Mouse (Mus musculus) macrophage (primary cell): ENCODE results near the gene Cnppd1. TPM values are rescaled to one million over a fixed set of nuclear protein-coding genes. Genes with fewer than 3 reads are reported as not detected.

Experiments
- H3K27ac ChIP-seq: fragments of 350-480 bp; formaldehyde crosslinking; 2 replicates; pipeline ENCODE4 v1.9.0; 2021
- H3K36me3 ChIP-seq: fragments of 350-480 bp; formaldehyde crosslinking; 2 replicates; pipeline ENCODE4 v1.9.0; 2021; ENCODE audit errors: inconsistent target
- H3K4me3 ChIP-seq: fragments of 350-480 bp; formaldehyde crosslinking; 2 replicates; pipeline ENCODE4 v1.9.0; 2021; ENCODE audit errors: inconsistent target
- H3K79me2 ChIP-seq: fragments of 350-480 bp; formaldehyde crosslinking; 2 replicates; pipeline ENCODE4 v1.9.0; 2021; ENCODE audit errors: inconsistent target
- WGBS: methylation state at CpG from one replicate; pipeline ENCODE4 v1.1.7; 2026; ENCODE audit warnings: inconsistent platforms; ENCODE audit not compliant: missing documents; 5-methylcytosine and 5-hydroxymethylcytosine counted together
- polyA plus RNA-seq: library from polyadenylated mRNA; stranded (reverse); fragments of 250-400 nt; gene quantifications from 3 replicates; pipeline ENCODE4 v1.2.4, GENCODE M21; 2018; ENCODE audit warnings: inconsistent platforms

The Cnppd1 gene
- polyA plus RNA-seq, 1 experiment from 2014 or later = 52.3 TPM

DNA sequence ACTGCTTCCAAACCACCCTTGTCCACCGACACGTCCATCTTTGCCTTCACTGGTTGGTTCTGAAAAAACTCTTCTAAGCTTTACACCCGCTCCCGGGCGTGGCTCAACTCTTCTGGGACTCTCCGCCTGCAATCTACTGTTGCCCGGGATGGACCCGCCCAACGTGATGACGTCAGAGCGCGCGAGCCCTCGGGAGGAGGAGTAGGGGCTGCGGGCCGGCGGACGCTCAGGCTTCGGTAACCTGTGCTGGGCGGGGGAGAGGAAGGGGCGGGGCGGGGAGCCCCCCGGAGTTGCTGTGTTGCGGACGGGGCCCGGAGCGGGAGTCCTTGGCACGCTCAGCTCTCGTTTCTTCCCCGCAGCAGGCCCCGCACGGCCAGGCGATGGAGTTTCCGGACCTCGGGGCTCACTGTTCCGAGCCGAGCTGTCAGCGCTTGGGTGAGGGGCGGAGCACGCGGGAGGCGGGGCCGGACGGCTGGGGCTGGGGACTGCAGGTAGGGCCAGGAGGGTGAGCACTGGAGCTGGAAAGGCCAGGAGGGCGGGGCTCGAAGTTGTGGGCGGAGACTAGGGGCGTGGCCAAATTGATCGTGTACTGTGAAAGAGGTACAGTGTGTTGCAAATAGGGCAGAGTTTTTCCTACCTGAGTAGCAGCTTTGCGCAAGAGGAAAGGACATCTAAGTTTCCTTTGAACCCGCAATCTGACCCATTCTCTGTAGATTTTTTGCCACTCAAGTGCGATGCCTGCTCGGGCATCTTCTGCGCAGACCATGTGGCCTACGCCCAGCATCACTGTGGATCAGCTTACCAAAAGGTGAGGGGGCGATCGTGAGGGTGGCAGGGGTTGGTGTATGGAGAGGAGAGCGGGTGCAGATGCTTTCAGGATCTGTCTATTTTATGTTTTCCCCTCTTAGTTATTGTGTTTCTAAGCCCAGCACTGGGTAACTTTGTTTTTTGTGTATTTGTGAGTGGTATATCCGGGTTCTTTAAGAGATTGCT lies 26.3 kb upstream of the Cnppd1 start, which contains the start of gene Zfand2b:
Gene Zfand2b (plus strand): TSS at position 175 of the 993 bp plus-strand sequence.
- 6% methylated on average over 58 of the region's 59 CpGs for WGBS

DNA sequence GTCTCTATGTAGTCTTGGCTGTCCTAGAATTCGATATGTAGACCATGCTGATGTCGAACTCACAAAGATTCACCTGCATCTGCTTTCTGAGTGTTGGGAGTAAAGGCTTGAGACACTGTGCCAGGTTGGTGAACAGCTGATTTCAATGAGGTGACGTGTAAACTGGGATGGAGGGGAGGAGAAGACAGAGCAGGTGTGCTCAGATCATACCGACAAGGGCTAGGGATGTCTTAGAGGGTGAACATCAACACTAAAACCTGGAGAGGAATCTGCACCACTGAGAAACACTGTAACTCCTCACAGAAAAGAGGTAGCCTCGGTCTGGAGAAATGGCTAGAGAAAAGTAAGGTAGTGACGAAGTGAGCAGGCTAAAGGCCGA lies 25.6 kb upstream of the Cnppd1 start:
- 19% methylated on average over 7 of the region's 7 CpGs for WGBS
- Histone ChIP-seq H3K4me3 (peak overlapping the region; percentile 21), H3K27ac (0 out of 2 replicates have a peak overlapping the region, but pooled peaks have one; percentile 25), H3K79me2 (no peaks in the 10 kb centered on the region), H3K36me3 (peaks cover 29% of the 10 kb centered on the region)

More for the DNA sequence above, 26.3 kb upstream of the Cnppd1 start, which contains the start of gene Zfand2b:
- Histone ChIP-seq H3K36me3 (peaks cover 34% of the 10 kb centered on the region), H3K4me3 (peak within 1 kb of the TSS; percentile 21), H3K79me2 (no peaks in the 10 kb centered on the region), H3K27ac (0 out of 2 replicates have a peak within 1 kb of the TSS, but pooled peaks have one; percentile 25)

- H3K79me2 ChIP-seq = no peaks in the 10 kb centered on the region
- H3K27ac ChIP-seq = no peak overlapping the region
- H3K36me3 ChIP-seq = no peaks in the 10 kb centered on the region
- 100% methylated on average over 4 of the region's 4 CpGs for WGBS
- H3K4me3 ChIP-seq = no peak overlapping the region
Observed at GRCm38 (mm10) chr1:75160256-75160617, 17.7 kb upstream of the Cnppd1 start.

DNA sequence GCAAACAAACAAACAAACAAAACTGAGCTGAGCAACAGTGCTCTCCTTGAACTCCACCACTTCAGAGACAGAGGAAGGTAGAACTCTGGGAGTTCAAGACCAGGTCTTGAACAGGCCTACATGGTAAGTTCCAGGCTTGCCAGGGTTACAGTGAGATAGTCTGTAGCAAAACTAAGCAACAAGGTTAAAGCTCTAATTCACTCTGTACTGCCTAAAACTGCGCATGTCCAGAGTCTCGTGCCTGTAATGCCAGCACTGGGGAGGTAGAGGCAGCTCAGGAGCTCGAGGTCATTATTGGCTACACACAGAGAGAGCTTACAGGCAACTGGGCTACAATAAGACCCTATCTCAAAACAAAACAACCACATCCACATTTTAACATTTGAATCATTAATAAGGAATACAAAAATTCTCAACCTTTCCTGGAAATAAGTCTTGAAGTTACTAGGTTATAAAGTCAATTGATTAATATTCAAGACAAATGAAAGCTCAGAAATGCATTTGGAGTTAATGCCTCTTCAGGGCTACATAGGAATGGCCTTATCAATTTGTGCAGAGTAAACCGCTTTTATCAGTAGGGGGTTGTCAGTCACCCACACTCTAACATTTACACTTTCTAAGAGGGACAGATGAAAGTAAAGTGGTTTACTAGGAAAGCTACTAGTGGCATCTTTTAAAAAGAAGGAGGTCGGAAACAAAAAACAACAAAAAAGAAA lies 17.2 kb upstream of the Cnppd1 start:
- Histone ChIP-seq H3K4me3 (no peak overlapping the region), H3K36me3 (no peaks in the 10 kb centered on the region), H3K79me2 (no peaks in the 10 kb centered on the region), H3K27ac (no peak overlapping the region)
- WGBS = 97% methylated on average over 5 of the region's 5 CpGs

GRCm38 (mm10) chr1:75158990-75159389 lies 16.5 kb upstream of the Cnppd1 start:
- Histone ChIP-seq H3K36me3 (no peaks in the 10 kb centered on the region), H3K27ac (no peak overlapping the region), H3K4me3 (no peak overlapping the region), H3K79me2 (no peaks in the 10 kb centered on the region)

- WGBS = 62% methylated on average over 3 of the region's 3 CpGs
- no peak overlapping the region for H3K27ac ChIP-seq
- H3K36me3 ChIP-seq = no peaks in the 10 kb centered on the region
- no peaks in the 10 kb centered on the region for H3K79me2 ChIP-seq
- H3K4me3 ChIP-seq = no peak overlapping the region
Observed at GRCm38 (mm10) chr1:75155837-75156236, 13.3 kb upstream of the Cnppd1 start.

DNA sequence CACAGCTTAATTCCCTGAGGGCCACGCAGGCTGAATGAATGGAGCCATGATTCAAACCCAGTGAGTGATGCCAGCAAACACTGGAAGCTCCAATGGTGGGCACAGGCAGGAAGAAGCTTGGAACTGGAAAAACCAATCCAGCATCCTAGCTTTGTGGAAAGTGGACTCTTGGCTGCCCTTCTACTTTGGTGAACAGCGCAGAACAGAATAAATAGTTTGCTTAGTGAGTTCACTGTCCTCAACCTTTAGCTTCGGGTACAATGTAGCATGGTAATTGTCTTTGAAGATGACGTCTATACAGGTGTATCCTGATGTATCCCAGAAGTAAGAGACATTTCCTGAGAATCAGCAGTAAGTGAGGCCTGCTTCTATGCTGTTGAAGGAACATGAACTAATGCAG lies 6.2 kb upstream of the Cnppd1 start:
- peaks cover 45% of the 10 kb centered on the region for H3K36me3 ChIP-seq

DNA sequence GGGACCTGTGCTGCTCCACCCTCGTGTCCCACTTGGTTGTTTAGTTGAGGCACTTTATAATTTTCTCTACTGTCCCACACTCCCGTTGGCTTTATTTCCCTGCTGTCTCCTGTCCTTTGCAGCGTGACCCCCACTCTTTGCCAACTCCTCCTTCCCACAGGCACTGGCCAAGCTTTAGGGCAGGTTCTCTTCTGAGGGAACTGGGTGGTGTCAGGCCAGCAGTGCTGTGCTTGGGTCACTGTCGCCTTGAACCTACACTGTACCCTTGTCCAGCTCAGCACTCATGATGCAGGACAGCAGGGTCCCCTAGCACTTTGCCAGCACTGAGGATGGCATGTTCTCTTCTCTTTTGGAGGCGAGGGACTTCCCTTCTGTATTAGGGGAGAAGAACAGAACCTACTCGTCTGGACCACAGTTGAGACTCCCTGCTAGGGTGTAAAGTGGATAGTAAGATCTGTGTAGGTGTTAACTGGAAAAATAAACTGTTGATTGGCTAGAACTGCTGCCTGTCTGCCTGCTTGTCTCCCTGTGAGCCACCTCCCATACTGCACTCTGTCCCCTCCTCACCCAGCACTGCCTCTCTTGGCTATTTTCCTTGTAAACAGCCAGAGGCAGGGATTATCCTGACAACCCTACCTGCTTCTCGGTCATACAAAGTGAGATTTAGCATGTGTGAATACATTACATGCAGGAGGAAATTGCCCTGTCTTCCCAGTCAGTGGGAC lies 5.1 kb upstream of the Cnppd1 start:
- Histone ChIP-seq H3K27ac (no peak overlapping the region), H3K36me3 (peaks cover 45% of the 10 kb centered on the region), H3K79me2 (peaks cover 20% of the 10 kb centered on the region), H3K4me3 (no peak overlapping the region)
- 92% methylated on average over 7 of the region's 7 CpGs for WGBS

More for the DNA sequence above, 6.2 kb upstream of the Cnppd1 start:
- WGBS = 96% methylated on average over 4 of the region's 4 CpGs
- H3K27ac ChIP-seq = no peak overlapping the region
- no peak overlapping the region for H3K4me3 ChIP-seq
- H3K79me2 ChIP-seq = peaks cover 13% of the 10 kb centered on the region

GRCm38 (mm10) chr1:75145589-75145988 lies 3.1 kb upstream of the Cnppd1 start:
- H3K79me2 ChIP-seq = peaks cover 27% of the 10 kb centered on the region
- peaks cover 45% of the 10 kb centered on the region for H3K36me3 ChIP-seq
- 97% methylated on average over 3 of the region's 3 CpGs for WGBS
- H3K4me3 ChIP-seq = no peak overlapping the region
- no peak overlapping the region for H3K27ac ChIP-seq

GRCm38 (mm10) chr1:75141486-75142190 lies 873 bp downstream of the Cnppd1 start:
- under 1% methylated on average over 47 of the region's 53 CpGs for WGBS
- Histone ChIP-seq H3K36me3 (peaks cover 53% of the 10 kb centered on the region), H3K4me3 (peak overlapping the region; percentile 94), H3K79me2 (peaks cover 48% of the 10 kb centered on the region), H3K27ac (peak overlapping the region; percentile 97)

- 35% methylated on average over 4 of the region's 4 CpGs for WGBS
- Histone ChIP-seq H3K79me2 (peaks cover 48% of the 10 kb centered on the region), H3K36me3 (peaks cover 53% of the 10 kb centered on the region), H3K4me3 (peak overlapping the region; percentile 94), H3K27ac (peak overlapping the region; percentile 97)
Observed at GRCm38 (mm10) chr1:75140601-75141190, 1.8 kb downstream of the Cnppd1 start.

- Histone ChIP-seq H3K27ac (no peak overlapping the region), H3K4me3 (no peak overlapping the region), H3K79me2 (peaks cover 32% of the 10 kb centered on the region), H3K36me3 (peaks cover 41% of the 10 kb centered on the region)
- 94% methylated on average over 2 of the region's 2 CpGs for WGBS
Observed at GRCm38 (mm10) chr1:75138448-75138847, 4.1 kb downstream of the Cnppd1 start.

DNA sequence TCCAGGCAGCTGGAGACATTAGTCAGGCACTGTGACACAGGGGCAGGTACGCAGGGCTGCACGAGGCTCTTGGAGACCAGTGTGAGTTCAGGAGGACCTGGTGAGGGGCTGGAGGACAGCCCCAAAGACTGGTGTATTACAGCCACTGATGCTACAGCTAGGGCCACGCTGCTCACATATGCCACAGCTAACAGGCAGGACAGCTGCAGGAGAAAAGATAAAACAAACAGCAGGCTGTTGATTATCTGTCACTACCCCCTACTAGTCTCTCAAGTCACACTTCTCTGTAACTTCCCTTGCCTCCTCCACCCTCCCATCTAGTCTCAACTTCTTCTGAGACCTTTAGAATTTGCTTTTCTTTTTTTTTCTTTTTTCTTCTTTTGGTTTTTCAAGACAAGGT lies 5.8 kb downstream of the Cnppd1 start:
- Histone ChIP-seq H3K36me3 (peaks cover 41% of the 10 kb centered on the region), H3K4me3 (no peak overlapping the region), H3K79me2 (peaks cover 28% of the 10 kb centered on the region), H3K27ac (no peak overlapping the region)
- 93% methylated on average over 3 of the region's 3 CpGs for WGBS
